Mouse (Mus musculus) lung, adult 2 months (tissue): ENCODE measurements around the gene Ephb3. TPM values are rescaled to one million over a fixed set of nuclear protein-coding genes. Genes with fewer than 3 reads are reported as not detected.
"Not testable (repeated sequence)": the region's sequence is repeated elsewhere in the genome, so short reads cannot be mapped to it uniquely, and the experiment has no call there.

Experiments used
- DNase-seq: peaks from one replicate; pipeline ENCODE4 v3.0.0; 2022
- H3K4me1 ChIP-seq: fragments of 200-500 bp; 2 replicates; pipeline ENCODE4 v1.6.1; 2011; ENCODE audit warnings: low read length; ENCODE audit not compliant: control insufficient read depth, insufficient read depth
- H3K4me3 ChIP-seq: fragments of 200-500 bp; replicated peaks from 2 replicates; pipeline ENCODE3; 2011; ENCODE audit warnings: low read depth, mild to moderate bottlenecking, control low read depth, low read length; ENCODE audit errors: extremely low read depth
- CTCF ChIP-seq: fragments of 200-500 bp; IDR thresholded peaks from 2 replicates; pipeline ENCODE4 v1.5.1; 2011; ENCODE audit warnings: mild to moderate bottlenecking, low read length, control low read depth; ENCODE audit not compliant: insufficient read depth
- POLR2A ChIP-seq: fragments of 200-500 bp; IDR thresholded peaks from 2 replicates; pipeline ENCODE4 v1.6.1; 2011; ENCODE audit warnings: low read depth, mild to moderate bottlenecking, control low read depth, low read length, borderline replicate concordance; ENCODE audit errors: extremely low read depth
- WGBS: fragments of 180-500 bp; shearing (Covaris S2); methylation state at CpG from one replicate; pipeline ENCODE4 v1.1.7; 2018; 5-methylcytosine and 5-hydroxymethylcytosine counted together
- polyA plus RNA-seq: library from polyadenylated mRNA; depleted of rRNA; stranded (reverse); fragments of >200 nt; gene quantifications from 2 replicates; pipeline ENCODE4 v1.2.3, GENCODE M21; 2012; rRNA removed

Ephb3 gene
- 43.9 and 50.5 TPM in 2 replicates for polyA plus RNA-seq

- H3K4me1 ChIP-seq: peaks cover 2% of the 10 kb centered on the region; the same call in 1 of the 2 replicates
- peak within 1 kb of the TSS; percentile 60 for H3K4me3 ChIP-seq
- peak; percentile 53 for TF ChIP-seq CTCF
- TF ChIP-seq POLR2A: peak; percentile 94
- peak; percentile 96 for DNase-seq
- 2% methylated on average over 51 of the region's 51 CpGs for WGBS
Measured at GRCm38 (mm10) chr16:21204367-21205092, at the start of gene Ephb3. Ephb3 (plus strand) TSS chr16:21204755.

- not testable (repeated sequence) for DNase-seq, H3K4me3 ChIP-seq, H3K4me1 ChIP-seq
Measured at GRCm38 (mm10) chr16:21156261-21156660, 48.3 kb upstream of the Ephb3 start.

GRCm38 (mm10) chr16:21159226-21159625 is 45.3 kb upstream of the Ephb3 start:
- not testable (repeated sequence) for H3K4me1 ChIP-seq, DNase-seq, H3K4me3 ChIP-seq
- WGBS: 87% methylated on average over 1 of the region's 1 CpGs

- H3K4me1 ChIP-seq, DNase-seq, H3K4me3 ChIP-seq: not testable (repeated sequence)
- 71% methylated on average over 3 of the region's 3 CpGs for WGBS
Measured at GRCm38 (mm10) chr16:21163423-21163822, 41.1 kb upstream of the Ephb3 start.

- DNase-seq: peak; percentile 4
- H3K4me3 ChIP-seq, H3K4me1 ChIP-seq: not testable (repeated sequence)
- 17% methylated on average over 18 of the region's 19 CpGs for WGBS
Measured at GRCm38 (mm10) chr16:21165343-21166220, 39.0 kb upstream of the Ephb3 start.

- TF ChIP-seq POLR2A (no peak), CTCF (no peak)
- Histone ChIP-seq H3K4me1 (no peaks in the 10 kb centered on the region), H3K4me3 (no peak overlapping the region)
- WGBS: 81% methylated on average over 13 of the region's 13 CpGs
- no peak for DNase-seq
Measured at GRCm38 (mm10) chr16:21168730-21169129, 35.8 kb upstream of the Ephb3 start.

- WGBS: no CpG with 5 or more reads among the region's 1 CpGs
- Histone ChIP-seq H3K4me3 (no peak overlapping the region), H3K4me1 (no peaks in the 10 kb centered on the region)
- no peak for DNase-seq
- TF ChIP-seq CTCF (no peak), POLR2A (no peak)
Measured at GRCm38 (mm10) chr16:21175236-21175635, 29.3 kb upstream of the Ephb3 start.

- DNase-seq: no peak
Measured at GRCm38 (mm10) chr16:21182108-21182507, 22.4 kb upstream of the Ephb3 start.

GRCm38 (mm10) chr16:21184697-21185096 is 19.9 kb upstream of the Ephb3 start:
- H3K4me3 ChIP-seq: no peak overlapping the region
- DNase-seq: no peak
- no peaks in the 10 kb centered on the region for H3K4me1 ChIP-seq
- TF ChIP-seq CTCF: no peak

More at GRCm38 (mm10) chr16:21182108-21182507, 22.4 kb upstream of the Ephb3 start:
- no peaks in the 10 kb centered on the region for H3K4me1 ChIP-seq
- 70% methylated on average over 1 of the region's 1 CpGs for WGBS
- H3K4me3 ChIP-seq: no peak overlapping the region
- TF ChIP-seq CTCF: no peak
- no peak for TF ChIP-seq POLR2A

GRCm38 (mm10) chr16:21187568-21187967 is 17.0 kb upstream of the Ephb3 start:
- no peak for DNase-seq
- TF ChIP-seq CTCF: no peak
- TF ChIP-seq POLR2A: no peak
- Histone ChIP-seq H3K4me3 (no peak overlapping the region), H3K4me1 (no peaks in the 10 kb centered on the region; the same call in 1 of the 2 replicates)
- 28% methylated on average over 7 of the region's 7 CpGs for WGBS
